Mouse (Mus musculus) limb, embryonic 11.5 days (tissue): Measurements from ENCODE around the gene Mical3. TPM values are rescaled to one million over a fixed set of nuclear protein-coding genes. Genes with fewer than 3 reads are reported as not detected.

Experiments
- ATAC-seq: fragments of 200-750 bp; cut with Nextera tagmentation; 2 replicates; pipeline ENCODE4 v1.8.0; 2017; ENCODE audit warnings: low read depth; ENCODE audit not compliant: insufficient number of reproducible peaks, low FRiP score, low TSS enrichment
- DNase-seq: peaks from one replicate; pipeline ENCODE4 v3.0.0-alpha.2; 2015; ENCODE audit warnings: low spot score
- H3K27ac ChIP-seq: fragments of 300-500 bp; sonication (generic); replicated peaks from 2 replicates; pipeline ENCODE4 v1.5.1; 2014; ENCODE audit warnings: low read depth, mild to moderate bottlenecking, low read length
- H3K27me3 ChIP-seq: fragments of 300-500 bp; sonication (generic); 2 replicates; pipeline ENCODE4 v1.6.1; 2014; ENCODE audit warnings: mild to moderate bottlenecking, low read length, mixed read lengths; ENCODE audit not compliant: control insufficient read depth, insufficient read depth
- H3K36me3 ChIP-seq: fragments of 300-500 bp; sonication (generic); 2 replicates; pipeline ENCODE4 v1.6.1; 2014; ENCODE audit warnings: mild to moderate bottlenecking, low read length, moderate library complexity, mixed read lengths; ENCODE audit not compliant: control insufficient read depth, insufficient read depth
- H3K4me1 ChIP-seq: fragments of 300-500 bp; sonication (generic); 2 replicates; pipeline ENCODE4 v1.6.1; 2014; ENCODE audit warnings: low read length, mixed read lengths; ENCODE audit not compliant: control insufficient read depth, insufficient read depth
- H3K4me2 ChIP-seq: fragments of 300-500 bp; sonication (generic); 2 replicates; pipeline ENCODE4 v1.6.1; 2014; ENCODE audit warnings: low read depth, mild to moderate bottlenecking, moderate library complexity; ENCODE audit not compliant: severe bottlenecking
- H3K4me3 ChIP-seq: fragments of 300-500 bp; sonication (generic); 2 replicates; pipeline ENCODE4 v1.5.1; 2014; ENCODE audit warnings: low read depth, low read length
- H3K9ac ChIP-seq: fragments of 300-500 bp; sonication (generic); 2 replicates; pipeline ENCODE4 v1.6.1; 2014; ENCODE audit warnings: mild to moderate bottlenecking, low read length
- H3K9me3 ChIP-seq: fragments of 300-500 bp; sonication (generic); 2 replicates; pipeline ENCODE4 v1.6.1; 2016; ENCODE audit warnings: low read length; ENCODE audit not compliant: control insufficient read depth
- WGBS: fragments of 180-500 bp; shearing (Covaris S2); extraction: QIAGEN DNeasy Blood & Tissue Kit; methylation state at CpG from one replicate; pipeline ENCODE4 v1.1.7; 2014; 5-methylcytosine and 5-hydroxymethylcytosine counted together
- polyA plus RNA-seq: library from polyadenylated mRNA; unstranded; fragments of >200 nt; fragmentation: Nextera tagmentation; extraction: Ambion mirVana; gene quantifications from 2 replicates; pipeline ENCODE4 v1.2.1, GENCODE M21; 2014

Gene Mical3
- polyA plus RNA-seq, 1 experiment from 2014 or later: 12.2 TPM

GRCm38 (mm10) chr6:121129506-121129905 lies 1.3 kb downstream of the Mical3 start:
- ATAC-seq (peak; percentile 23), DNase-seq (peak; percentile 60)
- H3K27ac ChIP-seq: no peak overlapping the region
- peak overlapping the region; percentile 28 for H3K4me3 ChIP-seq
- 9% methylated on average over 21 of the region's 21 CpGs for WGBS
- peak overlapping the region; percentile 47 for H3K9ac ChIP-seq
- H3K36me3 ChIP-seq: no peaks in the 10 kb centered on the region
- peak overlapping the region; percentile 64 for H3K4me2 ChIP-seq
- no peaks in the 10 kb centered on the region for H3K9me3 ChIP-seq
- peaks cover 11% of the 10 kb centered on the region; the same call in 1 of the 2 replicates for H3K27me3 ChIP-seq
- H3K4me1 ChIP-seq: no peaks in the 10 kb centered on the region; the same call in 1 of the 2 replicates

- no peak for ATAC-seq
- H3K9ac ChIP-seq: no peak overlapping the region
- WGBS: 93% methylated on average over 5 of the region's 5 CpGs
- no peaks in the 10 kb centered on the region for H3K9me3 ChIP-seq
- H3K4me3 ChIP-seq: no peak overlapping the region
- H3K27me3 ChIP-seq: peaks cover 11% of the 10 kb centered on the region; the same call in 1 of the 2 replicates
- no peaks in the 10 kb centered on the region; the same call in 1 of the 2 replicates for H3K4me1 ChIP-seq
- DNase-seq: no peak
- no peak overlapping the region for H3K27ac ChIP-seq
- no peaks in the 10 kb centered on the region for H3K36me3 ChIP-seq
- no peak overlapping the region for H3K4me2 ChIP-seq
These were observed 2.1 kb downstream of the Mical3 start for GRCm38 (mm10) chr6:121128736-121129135.

- no peak overlapping the region for H3K27ac ChIP-seq
- no peaks in the 10 kb centered on the region for H3K9me3 ChIP-seq
- no peak overlapping the region for H3K9ac ChIP-seq
- WGBS: 74% methylated on average over 3 of the region's 3 CpGs
- H3K4me1 ChIP-seq: no peaks in the 10 kb centered on the region; the same call in 1 of the 2 replicates
- DNase-seq (no peak), ATAC-seq (no peak)
- peaks cover 11% of the 10 kb centered on the region; the same call in 1 of the 2 replicates for H3K27me3 ChIP-seq
- no peak overlapping the region for H3K4me2 ChIP-seq
- H3K36me3 ChIP-seq: no peaks in the 10 kb centered on the region
- H3K4me3 ChIP-seq: no peak overlapping the region
These were observed 3.1 kb downstream of the Mical3 start for GRCm38 (mm10) chr6:121127726-121128125.

GRCm38 (mm10) chr6:121126202-121126601 lies 4.6 kb downstream of the Mical3 start:
- no peak for ATAC-seq
- H3K9ac ChIP-seq: no peak overlapping the region
- no peaks in the 10 kb centered on the region; the same call in 1 of the 2 replicates for H3K4me1 ChIP-seq
- no peak overlapping the region for H3K27ac ChIP-seq
- H3K4me3 ChIP-seq: no peak overlapping the region
- no peaks in the 10 kb centered on the region for H3K9me3 ChIP-seq
- H3K36me3 ChIP-seq: no peaks in the 10 kb centered on the region
- no peak for DNase-seq
- H3K27me3 ChIP-seq: peaks cover 5% of the 10 kb centered on the region; the same call in 1 of the 2 replicates
- WGBS: 86% methylated on average over 5 of the region's 5 CpGs
- H3K4me2 ChIP-seq: no peak overlapping the region

DNA sequence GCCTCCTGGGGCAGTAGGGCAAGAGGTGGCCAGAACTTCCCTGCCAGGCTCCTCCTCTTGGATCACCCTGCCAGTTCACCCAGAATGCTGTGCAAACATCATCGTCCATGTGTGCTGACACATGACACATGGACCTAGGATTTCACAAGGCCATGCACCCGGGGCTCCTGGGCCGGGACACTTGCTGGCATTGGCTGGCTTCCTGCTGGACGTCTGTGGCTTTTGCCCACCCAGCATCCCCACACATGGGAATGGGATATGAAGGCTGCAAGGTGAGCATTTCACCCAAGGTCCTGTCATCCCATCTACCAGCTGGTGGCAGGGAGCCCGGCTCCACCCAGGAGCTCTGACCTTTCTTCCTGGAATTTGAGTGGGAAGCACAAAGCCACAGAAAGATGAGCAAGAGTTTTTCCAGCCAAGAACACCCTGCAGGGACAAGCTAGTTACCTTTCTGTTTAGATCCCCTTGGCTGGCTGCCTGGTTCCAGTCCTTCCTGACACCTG lies 8.0 kb downstream of the Mical3 start:
- ATAC-seq: no peak
- Histone ChIP-seq H3K27me3 (no peaks in the 10 kb centered on the region), H3K4me2 (no peak overlapping the region), H3K4me1 (no peaks in the 10 kb centered on the region), H3K9ac (no peak overlapping the region), H3K36me3 (no peaks in the 10 kb centered on the region), H3K27ac (no peak overlapping the region), H3K9me3 (no peaks in the 10 kb centered on the region), H3K4me3 (no peak overlapping the region)
- DNase-seq: no peak
- WGBS: 86% methylated on average over 5 of the region's 5 CpGs

- Histone ChIP-seq H3K36me3 (no peaks in the 10 kb centered on the region), H3K4me2 (no peak overlapping the region), H3K9ac (no peak overlapping the region), H3K4me1 (no peaks in the 10 kb centered on the region), H3K9me3 (no peaks in the 10 kb centered on the region), H3K27me3 (no peaks in the 10 kb centered on the region), H3K4me3 (no peak overlapping the region), H3K27ac (no peak overlapping the region)
- WGBS: 41% methylated on average over 7 of the region's 7 CpGs
- ATAC-seq (no peak), DNase-seq (no peak)
These were observed 10.0 kb downstream of the Mical3 start for GRCm38 (mm10) chr6:121120776-121121175.

GRCm38 (mm10) chr6:121117971-121118755 lies 12.6 kb downstream of the Mical3 start:
- ATAC-seq (no peak), DNase-seq (no peak)
- WGBS: 79% methylated on average over 15 of the region's 15 CpGs
- no peak overlapping the region for H3K9ac ChIP-seq
- no peaks in the 10 kb centered on the region for H3K4me1 ChIP-seq
- H3K36me3 ChIP-seq: no peaks in the 10 kb centered on the region
- H3K4me2 ChIP-seq: no peak overlapping the region
- no peak overlapping the region for H3K27ac ChIP-seq
- H3K27me3 ChIP-seq: no peaks in the 10 kb centered on the region
- no peak overlapping the region for H3K4me3 ChIP-seq
- H3K9me3 ChIP-seq: no peaks in the 10 kb centered on the region

DNA sequence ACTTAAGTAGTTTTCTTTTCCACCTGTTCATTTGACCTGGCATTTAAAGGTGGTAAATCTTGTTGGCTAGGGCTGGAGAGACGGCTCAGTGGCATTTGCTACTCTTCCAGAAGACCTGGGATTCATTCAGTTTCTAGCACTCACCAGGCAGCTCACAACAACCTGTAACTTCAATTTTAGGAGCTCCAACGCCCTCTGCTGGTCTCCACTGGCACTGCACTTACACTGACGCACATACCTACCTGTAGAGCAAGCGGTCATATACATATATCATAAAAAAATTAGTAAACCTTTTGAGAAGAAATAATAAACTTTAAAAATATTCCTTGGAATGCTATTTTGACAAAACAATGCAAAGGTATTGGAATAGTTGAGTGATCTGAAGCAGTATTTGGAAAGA lies 13.7 kb downstream of the Mical3 start:
- 76% methylated on average over 4 of the region's 4 CpGs for WGBS
- Histone ChIP-seq H3K36me3 (no peaks in the 10 kb centered on the region), H3K27ac (no peak overlapping the region), H3K4me2 (no peak overlapping the region), H3K27me3 (no peaks in the 10 kb centered on the region), H3K9me3 (no peaks in the 10 kb centered on the region), H3K4me1 (0 out of 2 replicates have a peak, but pooled peaks cover 3% of the 10 kb centered on the region), H3K4me3 (no peak overlapping the region), H3K9ac (no peak overlapping the region)
- ATAC-seq (no peak), DNase-seq (no peak)
